10 mouse cellular contexts compared by ENCODE assay signal in the genomic region with DNA sequence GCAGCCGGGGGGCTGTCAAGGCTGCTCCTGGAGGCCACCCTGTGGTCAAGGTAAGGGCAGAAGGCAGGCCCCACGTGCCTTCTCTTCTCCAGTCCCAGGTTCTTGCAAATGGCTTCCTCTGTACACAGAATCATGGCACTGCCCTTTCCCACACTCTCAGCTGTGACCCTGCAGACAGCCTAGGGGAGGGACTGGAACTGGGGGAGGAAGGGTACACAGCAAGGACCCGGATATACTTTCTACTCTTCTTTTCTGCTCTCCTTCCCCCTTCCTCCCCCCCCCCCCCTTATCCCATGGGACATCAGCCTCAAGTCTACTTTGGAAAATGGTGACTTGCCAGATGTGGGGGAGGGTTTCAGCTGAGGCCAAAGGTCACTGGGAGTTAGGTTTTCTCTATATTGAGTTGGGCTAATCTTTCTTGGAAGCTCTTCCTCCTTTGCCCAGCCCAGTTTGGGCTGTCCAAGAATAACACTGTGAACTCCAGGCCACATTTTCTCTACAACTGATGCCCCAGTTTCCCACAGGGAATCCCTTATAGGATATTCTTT. TPM values are rescaled to one million over a fixed set of nuclear protein-coding genes. Genes with fewer than 3 reads are reported as not detected.
DNase-seq lines count a peak whose midpoint lies in the region; ATAC-seq lines count a peak whose summit lies in the region.
"Had no signal": no experiment of that assay in that cellular context is flagged by ENCODE, and none has a peak within 500 bp of the region (broad histone marks: within the 10 kb centered on the region; RNA-seq: fewer than 3 reads in every experiment).

No protein-coding gene starts in this region.

- H3K9ac ChIP-seq in kidney, embryonic 14.5 days (ENCODE audit: low read depth, low read length) = no peak overlapping the region
- H3K9ac ChIP-seq: forebrain, embryonic 12.5 days had no signal

- H3K4me1 ChIP-seq in kidney, embryonic 14.5 days (ENCODE audit: control insufficient read depth, insufficient read depth, low read length) = peaks cover 27% of the 10 kb centered on the region

- 18% methylated on average over 3 of the region's 3 CpGs for WGBS in kidney, embryonic 14.5 days

- H3K4me2 ChIP-seq in kidney, embryonic 14.5 days (replicated peaks; ENCODE audit: low read depth, low read length) = no peak overlapping the region
- H3K4me2 ChIP-seq: forebrain, embryonic 12.5 days had no signal

- peaks cover 37% of the 10 kb centered on the region for H3K36me3 ChIP-seq in kidney, embryonic 14.5 days (ENCODE audit: control insufficient read depth, insufficient read depth, low read length)

- H3K4me3 ChIP-seq in kidney, embryonic 14.5 days (ENCODE audit: low read length) = no peak overlapping the region
- H3K4me3 ChIP-seq: forebrain, embryonic 12.5 days had no signal

- H3K27me3 ChIP-seq in kidney, embryonic 14.5 days (ENCODE audit: control insufficient read depth, insufficient read depth, low read length) = no peaks in the 10 kb centered on the region

- ATAC-seq in kidney, embryonic 14.5 days (ENCODE audit: low FRiP score, low TSS enrichment) = no peak

- H3K9me3 ChIP-seq in kidney, embryonic 14.5 days (ENCODE audit: control insufficient read depth, low read length) = no peaks in the 10 kb centered on the region
- H3K9me3 ChIP-seq: forebrain, embryonic 12.5 days had no signal

- H3K27ac ChIP-seq in kidney, embryonic 14.5 days (ENCODE audit: low read depth, low read length) = peak overlapping the region; percentile 47; the same call in 1 of the 2 replicates
- H3K27ac ChIP-seq: forebrain, embryonic 12.5 days had no signal

- DNase-seq in embryo, embryonic 10 days (ENCODE audit: low spot score) = peak; percentile 55
- no peak for DNase-seq in embryo, embryonic 11 days
- DNase-seq in thymus, postnatal 14 days = peak; percentile 1
- no peak for DNase-seq in thymus, postnatal 0 days (ENCODE audit: low spot score)
- DNase-seq in c-Kit-positive CD71-positive TER-119-positive erythroid progenitor cells, embryonic 14.5 days (ENCODE audit: low spot score) = no peak
- no peak for DNase-seq in cerebellum, adult 11-12 months
- DNase-seq in frontal cortex, postnatal 14 days (ENCODE audit: low spot score in 2 of 2) = no peak
- DNase-seq: layer of hippocampus, adult 9-11 months had no signal

RNA-seq across cellular contexts. Expression of a gene that starts 5.8 kb away (rescaled TPM):
- 1.7 and 2.2 TPM in 2 replicates for polyA plus RNA-seq in thymus, postnatal 0 days (2015; fragmentation: Nextera tagmentation; extraction: Ambion mirVana)
- polyA plus RNA-seq in kidney, embryonic 14.5 days (2014; fragmentation: Nextera tagmentation; extraction: Ambion mirVana) = 26.3 and 33.8 TPM in 2 replicates

RNA-seq across cellular contexts. Expression of a gene that starts 25.0 kb away (rescaled TPM):
- polyA plus RNA-seq in thymus, postnatal 0 days (2015; fragmentation: Nextera tagmentation; extraction: Ambion mirVana) = 1.7 and 2.4 TPM in 2 replicates
- 11.0 and 15.6 TPM in 2 replicates for polyA plus RNA-seq in kidney, embryonic 14.5 days (2014; fragmentation: Nextera tagmentation; extraction: Ambion mirVana)

RNA-seq across cellular contexts. Expression of a gene that starts 40.1 kb away (rescaled TPM):
- 70.3 and 76.2 TPM in 2 replicates for polyA plus RNA-seq in thymus, postnatal 0 days (2015; fragmentation: Nextera tagmentation; extraction: Ambion mirVana)
- 38.1 and 43.3 TPM in 2 replicates for polyA plus RNA-seq in kidney, embryonic 14.5 days (2014; fragmentation: Nextera tagmentation; extraction: Ambion mirVana)

RNA-seq across cellular contexts. Expression of a gene that starts 44.9 kb away (rescaled TPM):
- polyA plus RNA-seq in thymus, postnatal 0 days (2015; fragmentation: Nextera tagmentation; extraction: Ambion mirVana) = 2.2 and 2.7 TPM in 2 replicates
- 7.8 and 10.4 TPM in 2 replicates for polyA plus RNA-seq in kidney, embryonic 14.5 days (2014; fragmentation: Nextera tagmentation; extraction: Ambion mirVana)

RNA-seq across cellular contexts. Expression of a gene that starts 55.4 kb away (rescaled TPM):
- polyA plus RNA-seq in thymus, postnatal 0 days (2015; fragmentation: Nextera tagmentation; extraction: Ambion mirVana) = 0.05 and 0.12 TPM in 2 replicates
- polyA plus RNA-seq in kidney, embryonic 14.5 days (2014; fragmentation: Nextera tagmentation; extraction: Ambion mirVana) = 0.23 and 0.31 TPM in 2 replicates

Comparison
In these comparisons a context has a peak if more than half of its experiments do, and no peak if none do; other contexts are left out.
1. DNase-seq: peak in embryo, embryonic 10 days (single experiment) and thymus, postnatal 14 days (single experiment); none in embryo, embryonic 11 days (single experiment), thymus, postnatal 0 days (single experiment), c-Kit-positive CD71-positive TER-119-positive erythroid progenitor cells, embryonic 14.5 days (single experiment), cerebellum, adult 11-12 months (single experiment) and frontal cortex, postnatal 14 days (0 of 2).